Mouse (Mus musculus) kidney, adult 2 months (tissue): Measurements from ENCODE around the gene Tet1.

Experiments
- CTCF ChIP-seq: fragments of 200-500 bp; conservative IDR thresholded peaks from 2 replicates; pipeline ENCODE4 v1.5.1; 2011; ENCODE audit warnings: low read depth, mild to moderate bottlenecking, control low read depth, low read length, moderate library complexity, mixed read lengths; ENCODE audit not compliant: insufficient read depth, insufficient read length
- POLR2A ChIP-seq: fragments of 200-500 bp; IDR thresholded peaks from one replicate; pipeline ENCODE4 v1.6.1; 2011; ENCODE audit warnings: low read depth, low read length, control low read depth

- TF ChIP-seq POLR2A (no peak), CTCF (no peak)
Measured at GRCm38 (mm10) chr10:62878056-62878455, 30.7 kb downstream of the Tet1 start.
